Mouse (Mus musculus): ENCODE measurements around the gene Gm21974. TPM values are rescaled to one million over a fixed set of nuclear protein-coding genes. Genes with fewer than 3 reads are reported as not detected.

Gm21974 gene
- total and polyA plus RNA-seq, 2 experiments from 2014 or later: not detected

- H3K9me3 ChIP-seq (ENCODE audit: low read length): no peaks in the 10 kb centered on the region
- no peak for TF ChIP-seq CTCF (IDR thresholded peaks at IDR 0.05; ENCODE audit: low read depth)
- peaks cover 22% of the 10 kb centered on the region for H3K36me3 ChIP-seq (ENCODE audit: insufficient read depth, low read length)
- peaks cover 15% of the 10 kb centered on the region for H3K4me1 ChIP-seq (ENCODE audit: insufficient read depth, low read length)
- peak overlapping the region; percentile 75 for H3K4me2 ChIP-seq (ENCODE audit: low read depth, low read length)
- peak overlapping the region; percentile 92 for H3K4me3 ChIP-seq (ENCODE audit: low read length)
- under 1% methylated on average over 38 of the region's 43 CpGs for WGBS
- DNase-seq (ENCODE audit: low spot score) (peak; percentile 99), ATAC-seq (peak; percentile 97)
- no peaks in the 10 kb centered on the region for H3K27me3 ChIP-seq (ENCODE audit: insufficient read depth, low read length)
- H3K27ac ChIP-seq: peak overlapping the region; percentile 99
- H3K9ac ChIP-seq (replicated peaks; ENCODE audit: low read length): peak overlapping the region; percentile 92
These were observed 19.6 kb downstream of the Gm21974 start for GRCm38 (mm10) chr7:127875627-127876001.

GRCm38 (mm10) chr7:127874812-127875626 lies 20.2 kb downstream of the Gm21974 start:
- Histone ChIP-seq H3K9me3 (ENCODE audit: low read length) (no peaks in the 10 kb centered on the region), H3K4me2 (ENCODE audit: low read depth, low read length) (peak overlapping the region; percentile 75), H3K4me1 (ENCODE audit: insufficient read depth, low read length) (peaks cover 15% of the 10 kb centered on the region), H3K4me3 (ENCODE audit: low read length) (peak overlapping the region; percentile 92), H3K36me3 (ENCODE audit: insufficient read depth, low read length) (peaks cover 16% of the 10 kb centered on the region), H3K27me3 (ENCODE audit: insufficient read depth, low read length) (no peaks in the 10 kb centered on the region), H3K27ac (peak overlapping the region; percentile 99), H3K9ac (replicated peaks; ENCODE audit: low read length) (peak overlapping the region; percentile 92)
- 4% methylated on average over 20 of the region's 20 CpGs for WGBS
- DNase-seq (ENCODE audit: low spot score) (no peak), ATAC-seq (peak; percentile 36)
- no peak for TF ChIP-seq CTCF (IDR thresholded peaks at IDR 0.05; ENCODE audit: low read depth)

- WGBS: 83% methylated on average over 5 of the region's 5 CpGs
- peak; percentile 47 for TF ChIP-seq CTCF (IDR thresholded peaks at IDR 0.05; ENCODE audit: low read depth)
- H3K36me3 ChIP-seq (ENCODE audit: insufficient read depth, low read length): peaks cover 25% of the 10 kb centered on the region
These were observed 25.0 kb downstream of the Gm21974 start for GRCm38 (mm10) chr7:127870136-127870821.

DNA sequence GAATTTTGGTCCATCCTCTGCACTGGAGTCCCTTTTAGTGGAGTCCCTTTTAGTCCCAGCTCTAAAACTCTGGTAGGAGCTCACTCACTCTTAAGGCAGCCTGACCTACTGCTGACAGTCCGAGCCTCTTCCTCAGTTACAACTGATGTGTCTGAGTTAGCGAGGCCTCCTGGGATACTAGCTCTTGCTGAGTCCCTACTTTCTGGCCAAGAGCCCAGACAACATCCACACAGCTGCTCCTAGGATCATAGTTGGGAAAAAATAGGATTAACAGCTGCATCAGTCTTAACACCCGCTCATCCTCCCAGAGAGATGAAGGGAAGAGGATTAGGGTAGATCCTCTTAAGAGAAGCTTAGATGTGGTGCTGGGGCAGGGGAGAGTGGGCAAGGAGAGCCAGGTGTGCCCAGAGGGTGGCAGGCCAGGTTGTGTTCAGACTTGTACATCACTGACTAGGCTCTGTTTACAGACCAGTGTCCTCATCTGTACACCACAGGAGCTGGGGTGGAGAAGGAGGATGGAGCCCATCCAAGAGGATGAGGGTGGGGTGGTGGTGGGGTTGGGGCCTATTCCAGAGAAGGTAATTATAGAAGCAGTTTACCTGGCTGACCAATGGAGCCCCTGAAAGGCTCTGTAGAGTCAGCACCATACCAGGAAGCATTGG lies 26.0 kb downstream of the Gm21974 start:
- 42% methylated on average over 3 of the region's 3 CpGs for WGBS
- Histone ChIP-seq H3K4me2 (ENCODE audit: low read depth, low read length) (no peak overlapping the region), H3K4me3 (ENCODE audit: low read length) (no peak overlapping the region), H3K27ac (peak overlapping the region; percentile 20; the same call in 1 of the 2 replicates), H3K36me3 (ENCODE audit: insufficient read depth, low read length) (peaks cover 32% of the 10 kb centered on the region), H3K9ac (replicated peaks; ENCODE audit: low read length) (peak overlapping the region; percentile 28; the same call in 1 of the 2 replicates), H3K4me1 (ENCODE audit: insufficient read depth, low read length) (peaks cover 7% of the 10 kb centered on the region), H3K27me3 (ENCODE audit: insufficient read depth, low read length) (no peaks in the 10 kb centered on the region), H3K9me3 (ENCODE audit: low read length) (no peaks in the 10 kb centered on the region)
- peak; percentile 20 for DNase-seq (ENCODE audit: low spot score)
- ATAC-seq: no peak
- no peak for TF ChIP-seq CTCF (IDR thresholded peaks at IDR 0.05; ENCODE audit: low read depth)

More at GRCm38 (mm10) chr7:127870136-127870821, 25.0 kb downstream of the Gm21974 start:
- H3K4me3 ChIP-seq (ENCODE audit: low read length): no peak overlapping the region
- H3K4me1 ChIP-seq (ENCODE audit: insufficient read depth, low read length): peaks cover 12% of the 10 kb centered on the region
- no peak overlapping the region for H3K9ac ChIP-seq (replicated peaks; ENCODE audit: low read length)
- no peak overlapping the region for H3K27ac ChIP-seq
- H3K4me2 ChIP-seq (ENCODE audit: low read depth, low read length): no peak overlapping the region
- ATAC-seq: no peak
- no peaks in the 10 kb centered on the region for H3K9me3 ChIP-seq (ENCODE audit: low read length)
- no peak for DNase-seq (ENCODE audit: low spot score)
- no peaks in the 10 kb centered on the region for H3K27me3 ChIP-seq (ENCODE audit: insufficient read depth, low read length)

- ATAC-seq (no peak), DNase-seq (ENCODE audit: low spot score) (no peak)
- Histone ChIP-seq H3K27ac (no peak overlapping the region), H3K9me3 (ENCODE audit: low read length) (no peaks in the 10 kb centered on the region), H3K9ac (replicated peaks; ENCODE audit: low read length) (no peak overlapping the region), H3K27me3 (ENCODE audit: insufficient read depth, low read length) (no peaks in the 10 kb centered on the region), H3K4me2 (ENCODE audit: low read depth, low read length) (no peak overlapping the region), H3K4me3 (ENCODE audit: low read length) (no peak overlapping the region), H3K36me3 (ENCODE audit: insufficient read depth, low read length) (peaks cover 32% of the 10 kb centered on the region), H3K4me1 (ENCODE audit: insufficient read depth, low read length) (no peaks in the 10 kb centered on the region)
- 96% methylated on average over 18 of the region's 18 CpGs for WGBS
- no peak for TF ChIP-seq CTCF (IDR thresholded peaks at IDR 0.05; ENCODE audit: low read depth)
These were observed 27.6 kb downstream of the Gm21974 start for GRCm38 (mm10) chr7:127867641-127868040.

- H3K9me3 ChIP-seq (ENCODE audit: low read length): no peaks in the 10 kb centered on the region
- no peak overlapping the region for H3K9ac ChIP-seq (replicated peaks; ENCODE audit: low read length)
- no peaks in the 10 kb centered on the region for H3K4me1 ChIP-seq (ENCODE audit: insufficient read depth, low read length)
- H3K36me3 ChIP-seq (ENCODE audit: insufficient read depth, low read length): peaks cover 32% of the 10 kb centered on the region
- no peak for DNase-seq (ENCODE audit: low spot score)
- H3K4me2 ChIP-seq (ENCODE audit: low read depth, low read length): no peak overlapping the region
- H3K4me3 ChIP-seq (ENCODE audit: low read length): no peak overlapping the region
- H3K27ac ChIP-seq: no peak overlapping the region
- ATAC-seq: no peak
- 96% methylated on average over 12 of the region's 12 CpGs for WGBS
- no peaks in the 10 kb centered on the region for H3K27me3 ChIP-seq (ENCODE audit: insufficient read depth, low read length)
- TF ChIP-seq CTCF (IDR thresholded peaks at IDR 0.05; ENCODE audit: low read depth): no peak
These were observed 28.8 kb downstream of the Gm21974 start for GRCm38 (mm10) chr7:127866434-127866833.
